Mouse (Mus musculus) layer of hippocampus, adult 9-11 months (tissue): Measurements from ENCODE around the gene Rgl3.
A peak's percentile ranks its signal among the peaks of the same experiment; 100 is the strongest.

ENCODE experiments used
- DNase-seq: peaks from one replicate; pipeline ENCODE4 v3.0.0; 2022

Rgl3 gene

GRCm38 (mm10) chr9:21947540-21948130 lies 41.6 kb downstream of the Rgl3 start:
- DNase-seq, result no peak

GRCm38 (mm10) chr9:21944267-21944666 lies 45.0 kb downstream of the Rgl3 start:
- no peak for DNase-seq

DNA sequence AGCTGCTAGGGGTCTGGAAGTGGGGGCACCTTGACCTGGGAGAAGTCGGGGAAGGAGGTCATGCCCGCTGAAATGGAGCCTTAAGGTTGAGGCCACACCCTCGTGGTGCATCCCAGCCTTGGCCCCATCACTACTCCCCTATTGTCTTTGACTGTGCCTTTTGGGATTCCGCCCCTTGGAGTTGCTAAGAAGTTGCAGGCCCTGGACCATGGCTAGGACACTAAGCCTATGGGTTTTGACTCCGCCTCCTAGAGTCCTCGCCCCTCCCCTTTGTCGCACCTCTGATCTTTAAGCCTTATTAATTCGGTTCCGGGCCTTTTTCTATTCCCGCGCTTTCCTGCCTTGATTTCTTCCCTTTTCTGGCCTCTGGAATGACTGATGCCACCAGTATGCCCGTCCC lies 45.6 kb downstream of the Rgl3 start:
- no peak for DNase-seq

- DNase-seq, result no peak
Measured at GRCm38 (mm10) chr9:21943046-21943445, 46.2 kb downstream of the Rgl3 start.

DNA sequence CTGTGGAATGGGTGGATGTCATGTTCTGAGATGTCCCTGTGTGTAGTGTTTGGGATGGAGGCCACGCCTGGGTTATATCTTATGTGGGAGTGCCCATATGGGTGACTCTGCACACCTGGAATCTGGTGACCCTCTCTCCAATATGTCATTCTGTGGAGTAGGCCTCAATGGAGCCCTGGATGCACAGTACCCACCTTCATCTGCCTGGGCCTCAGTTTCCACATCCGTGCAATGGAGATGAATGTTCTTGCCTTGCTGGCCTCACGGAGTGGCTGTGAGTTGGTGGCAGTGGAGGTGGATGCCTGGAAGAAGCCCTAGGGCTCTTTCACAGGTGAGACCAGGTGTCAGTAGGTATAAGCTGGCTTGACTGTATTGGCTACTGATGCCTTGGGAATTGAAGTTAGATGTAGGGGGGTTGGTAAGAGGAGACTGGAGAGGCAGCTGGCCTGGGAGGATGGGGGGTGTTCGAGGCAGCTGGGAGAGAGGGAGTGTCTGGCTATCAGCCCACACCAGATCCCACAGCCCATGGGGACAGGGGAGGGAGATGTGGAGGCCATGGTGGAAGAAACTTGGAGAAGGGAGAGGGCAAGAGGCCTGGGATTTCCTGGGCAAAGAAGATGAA lies 50.9 kb downstream of the Rgl3 start:
- no peak for DNase-seq

DNA sequence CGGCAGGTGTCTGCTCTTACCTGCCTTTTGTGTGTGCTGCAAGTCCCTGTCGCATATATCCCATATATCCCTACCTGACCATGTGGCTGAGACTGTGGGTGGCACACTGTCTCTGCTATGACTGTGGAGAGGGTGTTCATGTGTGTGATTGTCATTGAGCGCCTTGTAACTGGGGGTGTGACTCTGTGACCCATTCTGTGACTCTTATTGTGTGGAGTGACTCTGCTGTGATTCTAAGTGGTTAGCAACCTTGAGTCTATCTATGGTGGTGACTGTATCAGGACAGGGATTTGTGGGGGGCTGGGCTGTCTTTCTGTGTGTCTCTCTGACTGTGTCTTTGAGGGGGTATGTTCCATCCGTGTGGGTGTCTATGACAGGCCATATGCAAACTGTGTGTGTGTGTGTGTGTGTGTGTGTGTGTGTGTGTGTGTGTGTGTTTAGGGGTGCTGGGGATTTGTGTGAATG lies 51.5 kb downstream of the Rgl3 start:
- DNase-seq, result peak; percentile 70

GRCm38 (mm10) chr9:21936692-21937570 lies 52.3 kb downstream of the Rgl3 start, which contains the start of gene Plppr2:
Plppr2 (plus strand) TSS chr9:21937033.
- peak; percentile 99 for DNase-seq

DNA sequence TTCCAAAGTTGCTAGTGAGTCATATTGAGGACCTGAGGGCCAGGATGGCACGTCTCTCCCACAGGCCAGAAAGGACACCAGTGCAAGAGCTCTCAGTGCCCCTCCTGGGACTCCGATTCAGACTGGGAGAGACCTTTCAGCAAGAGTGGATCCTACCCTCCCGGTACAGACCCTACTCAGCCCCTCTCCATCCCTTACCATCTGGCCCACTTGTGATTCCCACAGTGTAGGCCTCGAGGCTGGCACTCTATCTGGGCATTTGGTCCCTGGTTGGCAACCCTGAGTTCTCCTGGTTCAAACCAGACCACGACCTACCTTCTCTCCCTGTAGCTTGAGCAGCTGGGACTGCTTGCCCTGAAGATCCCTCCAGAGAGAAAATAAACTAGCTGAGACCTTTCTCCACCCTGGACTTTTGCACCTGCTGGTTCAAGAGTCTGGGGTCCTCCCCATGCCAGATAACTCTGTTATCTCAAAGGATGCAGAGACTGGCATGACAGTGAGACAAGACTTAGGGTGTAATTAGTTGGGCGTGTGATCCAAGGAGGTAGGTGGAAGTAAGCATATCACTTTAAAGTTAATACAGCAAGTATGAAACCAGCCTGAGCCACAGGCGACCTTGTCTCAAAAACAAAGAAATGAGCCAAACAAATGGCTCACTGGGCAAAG lies 53.6 kb downstream of the Rgl3 start:
- DNase-seq, result no peak

DNA sequence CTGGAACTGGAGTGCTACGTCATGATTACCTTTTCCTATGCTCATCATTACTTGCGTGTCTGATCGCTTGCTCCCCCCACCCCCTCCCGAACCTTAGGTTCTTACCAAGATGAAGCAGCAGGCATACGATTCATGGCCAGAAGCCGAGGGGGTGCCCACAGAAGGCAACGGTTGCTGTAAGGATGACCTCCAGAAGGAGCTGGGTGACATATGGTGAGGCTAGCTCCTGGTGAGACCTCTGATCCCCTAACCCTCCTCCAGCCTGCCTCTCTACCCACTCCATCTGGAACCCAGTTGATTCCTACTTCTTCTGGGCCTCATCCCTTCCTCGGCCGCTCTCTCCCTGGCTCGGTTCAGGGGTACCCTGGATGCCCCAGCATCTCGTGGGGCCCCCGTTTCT lies 55.2 kb downstream of the Rgl3 start:
- DNase-seq, result no peak

GRCm38 (mm10) chr9:21932445-21933137 lies 56.7 kb downstream of the Rgl3 start:
- no peak for DNase-seq

- DNase-seq, result no peak
Measured at GRCm38 (mm10) chr9:21932006-21932405, 57.2 kb downstream of the Rgl3 start.

DNA sequence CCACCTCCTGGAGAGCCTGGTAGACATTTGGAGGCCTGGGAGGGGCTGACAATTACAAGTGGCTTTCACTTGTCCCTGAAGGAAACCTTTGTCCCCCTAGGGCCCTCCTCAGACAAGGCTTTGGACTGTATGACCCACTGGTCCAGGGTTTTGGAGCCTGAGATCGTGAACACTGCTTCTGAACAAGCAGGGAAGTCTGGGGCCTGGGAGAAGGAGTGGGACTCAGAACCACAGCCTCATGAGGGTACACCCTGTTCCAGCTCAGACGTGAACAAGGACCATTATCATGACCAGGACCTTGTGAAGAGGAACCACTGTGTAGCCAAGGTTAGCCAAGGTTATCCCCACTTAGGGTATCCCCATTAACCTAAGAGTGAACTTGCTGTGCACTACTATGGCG lies 60.0 kb downstream of the Rgl3 start:
- DNase-seq, result no peak

DNA sequence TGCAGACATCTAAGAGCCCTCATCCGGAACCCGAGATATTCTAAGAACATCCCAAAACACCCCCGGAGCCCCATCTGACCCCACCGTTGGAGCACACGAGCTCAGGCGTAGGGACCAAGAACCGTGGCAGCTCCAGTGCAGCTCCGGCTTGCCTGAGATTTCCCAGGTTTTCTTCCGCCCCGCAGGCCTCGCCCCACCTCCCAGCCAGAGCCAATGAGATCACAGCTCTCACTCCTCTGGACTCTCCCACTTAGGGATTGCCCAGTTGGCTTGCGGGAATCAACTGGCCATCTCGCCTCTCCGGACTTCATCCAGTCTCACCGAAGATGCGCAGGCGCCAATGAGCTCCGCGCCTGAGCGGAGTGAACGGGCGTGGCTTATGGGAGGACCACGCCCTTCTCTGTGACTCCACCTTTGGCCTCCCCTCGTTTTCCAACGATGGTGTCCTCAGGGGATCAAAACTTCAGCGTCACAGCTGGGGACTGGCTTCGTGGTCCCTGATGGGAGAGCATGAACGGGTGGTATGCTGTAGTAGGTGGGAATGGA lies 62.0 kb downstream of the Rgl3 start, which contains the start of the genes Ccdc159 and Tmem205:
Gene Ccdc159, plus strand, starts transcription at position 264 of the 546 bp plus-strand sequence.
Gene Tmem205, minus strand, starts transcription at position 349 of the 546 bp plus-strand sequence.
- peak; percentile 98 for DNase-seq

DNA sequence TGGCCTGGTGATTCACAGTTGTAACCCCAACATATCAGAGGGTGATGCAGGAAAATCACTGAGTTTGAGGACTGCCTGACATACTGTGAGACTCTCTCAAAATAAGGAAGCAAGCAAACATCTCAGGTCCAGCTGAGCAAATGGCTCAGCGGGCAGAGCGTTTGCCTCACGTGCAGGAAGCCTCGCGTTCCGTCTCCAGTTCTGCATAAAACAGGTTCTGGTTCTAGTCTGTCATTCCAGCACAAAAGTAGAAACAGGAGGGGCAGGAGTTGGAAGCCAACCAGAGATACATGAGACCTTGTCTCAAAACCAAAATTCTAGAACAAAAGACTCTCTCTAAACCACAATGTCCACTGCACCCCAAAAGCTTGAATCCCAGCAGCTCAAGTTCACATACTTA lies 62.5 kb downstream of the Rgl3 start:
- DNase-seq, result no peak

DNA sequence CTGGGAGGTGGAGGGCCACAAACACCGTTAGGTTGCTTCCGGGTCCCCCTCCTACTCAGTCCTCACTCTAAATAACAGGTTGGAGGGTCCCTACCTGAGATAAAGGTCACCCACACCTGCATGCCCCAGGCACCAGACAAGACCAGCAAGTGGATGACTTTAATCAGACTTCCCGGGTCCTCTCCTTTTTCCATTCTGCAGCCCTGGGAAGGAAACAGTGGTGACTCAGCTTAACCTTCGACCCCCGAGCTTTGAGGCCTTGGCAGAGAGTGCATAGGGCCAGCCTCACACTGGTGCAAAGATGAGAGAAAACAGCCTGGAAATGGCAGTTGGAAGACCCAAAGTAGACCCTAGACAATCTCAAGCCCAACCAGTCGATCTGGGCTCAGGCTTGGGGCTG lies 63.1 kb downstream of the Rgl3 start:
- DNase-seq, result no peak

GRCm38 (mm10) chr9:21925506-21925905 lies 63.7 kb downstream of the Rgl3 start:
- no peak for DNase-seq

DNA sequence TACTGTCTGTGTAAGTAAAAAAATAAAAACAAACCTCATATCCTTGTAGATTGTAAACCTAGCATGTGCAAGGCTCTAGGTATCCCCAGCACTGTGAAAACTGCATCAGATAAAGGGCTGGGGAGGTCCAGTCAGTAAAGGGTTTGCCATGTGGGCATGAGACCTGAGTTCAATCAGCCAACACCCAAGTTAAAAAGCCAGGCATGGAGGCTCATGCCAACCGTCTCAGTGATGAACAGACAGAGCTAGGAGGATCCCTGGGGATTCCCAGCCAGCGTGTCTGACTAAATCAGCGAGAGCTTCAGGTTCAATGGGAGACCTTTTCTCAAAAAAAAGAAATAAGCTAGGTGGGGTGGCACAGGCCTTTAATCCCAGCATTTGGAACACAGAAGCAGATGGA lies 64.2 kb downstream of the Rgl3 start:
- DNase-seq, result no peak

GRCm38 (mm10) chr9:21924099-21924493 lies 65.2 kb downstream of the Rgl3 start:
- DNase-seq, result peak; percentile 61

- no peak for DNase-seq
Measured at GRCm38 (mm10) chr9:21923490-21924098, 65.7 kb downstream of the Rgl3 start.

- no peak for DNase-seq
Measured at GRCm38 (mm10) chr9:21923036-21923435, 66.2 kb downstream of the Rgl3 start.
